Comparison of ENCODE assay signal across 9 mouse cellular contexts in genomic region chr4:32862011-32862750, GRCm38 (mm10).
A peak's percentile ranks its signal among the peaks of the same experiment; 100 is the strongest.
DNase-seq lines count a peak whose midpoint lies in the region; ATAC-seq lines count a peak whose summit lies in the region.
"Had no signal": no experiment of that assay in that cellular context is flagged by ENCODE, and none has a peak within 500 bp of the region (broad histone marks: within the 10 kb centered on the region; RNA-seq: fewer than 3 reads in every experiment).

No protein-coding gene starts in this region.

- peaks cover 21% of the 10 kb centered on the region for H3K4me1 ChIP-seq in heart, embryonic 11.5 days (ENCODE audit: control insufficient read depth, insufficient read depth, low read length)
- H3K4me1 ChIP-seq in hindbrain, embryonic 13.5 days (replicated peaks): peaks cover 55% of the 10 kb centered on the region
- peaks cover 55% of the 10 kb centered on the region for H3K4me1 ChIP-seq in liver, embryonic 13.5 days (replicated peaks)

- intact Hi-C loops in heart, postnatal 25 days (cut with DNase I): no loop called here

- peak overlapping the region; percentile 71 for H3K27ac ChIP-seq in heart, embryonic 11.5 days (ENCODE audit: low read depth, low read length)
- peak overlapping the region; percentile 46 for H3K27ac ChIP-seq in hindbrain, embryonic 13.5 days
- peak overlapping the region; percentile 85 for H3K27ac ChIP-seq in liver, embryonic 13.5 days
- H3K27ac ChIP-seq: heart, embryonic 15.5 days had no signal

- peak; percentile 73 for ATAC-seq in heart, embryonic 11.5 days (replicated peaks; ENCODE audit: insufficient number of reproducible peaks, low FRiP score, low TSS enrichment)
- peak; percentile 93 for ATAC-seq in common myeloid progenitor, adult 5-6 weeks (replicated peaks; ENCODE audit: low read depth, poor library complexity, severe bottlenecking)
- ATAC-seq in hindbrain, embryonic 13.5 days (ENCODE audit: low FRiP score): no peak
- peak; percentile 87 for ATAC-seq in liver, embryonic 13.5 days (ENCODE audit: low read depth)

- DNase-seq in heart, postnatal 25 days (ENCODE audit: low spot score): no peak
- DNase-seq in liver, embryonic 13.5 days: peak; percentile 78
- peak; percentile 54 to 56 for DNase-seq in right cerebral cortex, adult 2 months (ENCODE audit: low spot score in 2 of 2)
- no peak for DNase-seq in cerebellum, adult 11 months
- DNase-seq in adrenal gland, postnatal 10 days: no peak

- peaks cover 11% of the 10 kb centered on the region; the same call in 1 of the 2 replicates for H3K27me3 ChIP-seq in heart, embryonic 11.5 days (ENCODE audit: control insufficient read depth, insufficient read depth, low read length)
- peaks cover 14% of the 10 kb centered on the region for H3K27me3 ChIP-seq in hindbrain, embryonic 13.5 days
- peaks cover 21% of the 10 kb centered on the region for H3K27me3 ChIP-seq in liver, embryonic 13.5 days

- H3K4me3 ChIP-seq in heart, embryonic 11.5 days (ENCODE audit: low read depth, low read length): no peak overlapping the region
- peak overlapping the region; percentile 43 for H3K4me3 ChIP-seq in hindbrain, embryonic 13.5 days
- peak overlapping the region; percentile 40 for H3K4me3 ChIP-seq in liver, embryonic 13.5 days (replicated peaks)
- H3K4me3 ChIP-seq: heart, embryonic 15.5 days had no signal

- H3K36me3 ChIP-seq in heart, embryonic 11.5 days (ENCODE audit: control insufficient read depth, insufficient read depth, low read length): no peaks in the 10 kb centered on the region
- H3K36me3 ChIP-seq in hindbrain, embryonic 13.5 days: no peaks in the 10 kb centered on the region
- no peaks in the 10 kb centered on the region for H3K36me3 ChIP-seq in liver, embryonic 13.5 days
- H3K36me3 ChIP-seq: heart, embryonic 15.5 days had no signal

- no peak overlapping the region for H3K9ac ChIP-seq in heart, embryonic 11.5 days (ENCODE audit: low read depth, low read length)
- peak overlapping the region; percentile 31 for H3K9ac ChIP-seq in hindbrain, embryonic 13.5 days
- H3K9ac ChIP-seq in liver, embryonic 13.5 days: peak overlapping the region; percentile 42; the same call in 1 of the 2 replicates
- H3K9ac ChIP-seq: heart, embryonic 15.5 days had no signal

- WGBS in heart, embryonic 11.5 days (ENCODE audit: insufficient replicate concordance): 65% methylated on average over 15 of the region's 15 CpGs
- 69% methylated on average over 15 of the region's 15 CpGs for WGBS in hindbrain, embryonic 13.5 days
- WGBS in liver, embryonic 13.5 days (ENCODE audit: insufficient replicate concordance): 16% methylated on average over 15 of the region's 15 CpGs

- no peaks in the 10 kb centered on the region for H3K9me3 ChIP-seq in heart, embryonic 11.5 days (replicated peaks; ENCODE audit: control insufficient read depth, low read length)
- no peaks in the 10 kb centered on the region for H3K9me3 ChIP-seq in hindbrain, embryonic 13.5 days
- H3K9me3 ChIP-seq in liver, embryonic 13.5 days (replicated peaks): no peaks in the 10 kb centered on the region
- H3K9me3 ChIP-seq: heart, embryonic 15.5 days had no signal

- peak overlapping the region; percentile 24 for H3K4me2 ChIP-seq in heart, embryonic 11.5 days
- H3K4me2 ChIP-seq in hindbrain, embryonic 13.5 days: peak overlapping the region; percentile 64
- H3K4me2 ChIP-seq in liver, embryonic 13.5 days: peak overlapping the region; percentile 70
- H3K4me2 ChIP-seq: heart, embryonic 15.5 days had no signal

Comparison
In these comparisons a context has a peak if more than half of its experiments do, and no peak if none do; other contexts are left out.
1. DNase-seq: peak in liver, embryonic 13.5 days (single experiment) and right cerebral cortex, adult 2 months (2 of 2); none in heart, postnatal 25 days (single experiment), cerebellum, adult 11 months (single experiment) and adrenal gland, postnatal 10 days (single experiment).
2. Peak in every context shown above with its lines, with median percentiles within 50 percentile points of each other: H3K27ac ChIP-seq and H3K4me2 ChIP-seq.